Mouse (Mus musculus) heart, embryonic 14.5 days (tissue): ENCODE measurements around the gene Uba52. TPM values are rescaled to one million over a fixed set of nuclear protein-coding genes. Genes with fewer than 3 reads are reported as not detected.

Experiments
- ATAC-seq: fragments of 200-750 bp; cut with Nextera tagmentation; 2 replicates; pipeline ENCODE4 v1.8.0; 2017; ENCODE audit warnings: low read depth, moderate TSS enrichment; ENCODE audit not compliant: insufficient number of reproducible peaks, insufficient read depth, low FRiP score
- H3K27ac ChIP-seq, 2 experiments: fragments of 200-500 bp in 1 of 2; fragments of 300-500 bp in 1 of 2; sonication (generic) in 1 of 2; replicated peaks in 1 of 2; 2 replicates each; pipeline ENCODE4 v1.5.1; 2012 to 2014; ENCODE audit warnings: low read depth in 2 of 2, low read length in 2 of 2, control low read depth in 1 of 2, mild to moderate bottlenecking in 1 of 2, mixed read lengths in 1 of 2; ENCODE audit not compliant: control insufficient read depth in 1 of 2, insufficient read depth in 1 of 2
- H3K27me3 ChIP-seq: fragments of 300-500 bp; sonication (generic); 2 replicates; pipeline ENCODE4 v1.6.1; 2014; ENCODE audit warnings: mild to moderate bottlenecking, low read length, control low read depth; ENCODE audit not compliant: control insufficient read depth, insufficient read depth
- H3K36me3 ChIP-seq: fragments of 300-500 bp; sonication (generic); 2 replicates; pipeline ENCODE4 v1.6.1; 2014; ENCODE audit warnings: mild to moderate bottlenecking, control low read depth, low read length, mixed read lengths; ENCODE audit not compliant: control insufficient read depth, insufficient read depth
- H3K4me1 ChIP-seq, 2 experiments: fragments of 200-500 bp in 1 of 2; fragments of 300-500 bp in 1 of 2; sonication (generic) in 1 of 2; 2 replicates each; pipeline ENCODE4 v1.6.1; 2012 to 2014; ENCODE audit warnings: low read length in 2 of 2, control low read depth in 1 of 2, mixed read lengths in 1 of 2; ENCODE audit not compliant: control insufficient read depth in 2 of 2, insufficient read depth in 2 of 2
- H3K4me2 ChIP-seq: fragments of 300-500 bp; sonication (generic); 2 replicates; pipeline ENCODE4 v1.6.1; 2014; ENCODE audit warnings: mild to moderate bottlenecking, low read length
- H3K4me3 ChIP-seq, 2 experiments: fragments of 200-500 bp in 1 of 2; fragments of 300-500 bp in 1 of 2; sonication (generic) in 1 of 2; 2 replicates each; pipeline ENCODE4 v1.5.1; 2012 to 2014; ENCODE audit warnings: low read length in 2 of 2, mild to moderate bottlenecking in 2 of 2, control low read depth in 1 of 2, low read depth in 1 of 2, moderate library complexity in 1 of 2; ENCODE audit not compliant: control insufficient read depth in 1 of 2, insufficient read depth in 1 of 2
- H3K9ac ChIP-seq: fragments of 300-500 bp; sonication (generic); 2 replicates; pipeline ENCODE4 v1.6.1; 2014; ENCODE audit warnings: mild to moderate bottlenecking, low read length
- H3K9me3 ChIP-seq: fragments of 300-500 bp; sonication (generic); 2 replicates; pipeline ENCODE4 v1.6.1; 2016; ENCODE audit warnings: low read length, control low read depth; ENCODE audit not compliant: control insufficient read depth
- WGBS: fragments of 180-500 bp; shearing (Covaris S2); extraction: QIAGEN DNeasy Blood & Tissue Kit; methylation state at CpG from one replicate; pipeline ENCODE4 v1.1.7; 2014; 5-methylcytosine and 5-hydroxymethylcytosine counted together
- polyA plus RNA-seq: library from polyadenylated mRNA; unstranded; fragments of >200 nt; fragmentation: Nextera tagmentation; extraction: Ambion mirVana; gene quantifications from 2 replicates; pipeline ENCODE4 v1.2.1, GENCODE M21; 2014

Uba52 gene
- polyA plus RNA-seq, 1 experiment from 2014 or later = 1,040 TPM

DNA sequence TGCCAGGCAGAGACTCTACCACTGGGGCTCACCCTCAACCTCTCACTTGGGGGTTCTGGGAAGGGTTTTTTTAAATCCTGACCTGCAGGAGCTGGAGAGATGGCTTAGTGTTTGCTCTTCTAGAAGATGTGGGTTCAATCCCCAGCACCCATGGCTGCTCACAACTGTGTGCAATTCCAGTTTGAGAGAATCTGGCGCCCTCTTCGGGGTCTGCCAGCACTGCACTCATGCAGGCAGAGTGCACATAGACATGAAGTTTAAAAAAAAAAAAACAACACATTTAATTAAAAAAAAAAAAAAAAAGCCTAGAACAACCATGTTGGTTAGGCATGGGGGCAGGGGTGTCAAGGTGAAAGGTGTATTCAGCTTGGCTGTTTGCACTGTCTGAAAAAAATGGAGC lies 19.7 kb upstream of the Uba52 start:
- H3K27ac ChIP-seq = no peak overlapping the region
- no peak overlapping the region for H3K4me3 ChIP-seq
- ATAC-seq = no peak
- peaks cover 56% of the 10 kb centered on the region for H3K36me3 ChIP-seq
- H3K9ac ChIP-seq = no peak overlapping the region
- H3K4me2 ChIP-seq = no peak overlapping the region
- no peaks in the 10 kb centered on the region for H3K9me3 ChIP-seq
- no peaks in the 10 kb centered on the region for H3K27me3 ChIP-seq
- H3K4me1 ChIP-seq = peaks cover 2 to 23% of the 10 kb centered on the region in 2 experiments; a peak in 3 of 4 replicates
- WGBS = 87% methylated on average over 2 of the region's 2 CpGs

GRCm38 (mm10) chr8:70529741-70530161 lies 19.1 kb upstream of the Uba52 start:
- no peak overlapping the region for H3K9ac ChIP-seq
- H3K36me3 ChIP-seq = peaks cover 51% of the 10 kb centered on the region
- no peak overlapping the region for H3K27ac ChIP-seq
- H3K4me1 ChIP-seq = peaks cover 2 to 18% of the 10 kb centered on the region in 2 experiments; a peak in 3 of 4 replicates
- ATAC-seq = no peak
- no peak overlapping the region for H3K4me3 ChIP-seq
- H3K27me3 ChIP-seq = no peaks in the 10 kb centered on the region
- no peaks in the 10 kb centered on the region for H3K9me3 ChIP-seq
- no peak overlapping the region for H3K4me2 ChIP-seq
- 87% methylated on average over 3 of the region's 3 CpGs for WGBS

DNA sequence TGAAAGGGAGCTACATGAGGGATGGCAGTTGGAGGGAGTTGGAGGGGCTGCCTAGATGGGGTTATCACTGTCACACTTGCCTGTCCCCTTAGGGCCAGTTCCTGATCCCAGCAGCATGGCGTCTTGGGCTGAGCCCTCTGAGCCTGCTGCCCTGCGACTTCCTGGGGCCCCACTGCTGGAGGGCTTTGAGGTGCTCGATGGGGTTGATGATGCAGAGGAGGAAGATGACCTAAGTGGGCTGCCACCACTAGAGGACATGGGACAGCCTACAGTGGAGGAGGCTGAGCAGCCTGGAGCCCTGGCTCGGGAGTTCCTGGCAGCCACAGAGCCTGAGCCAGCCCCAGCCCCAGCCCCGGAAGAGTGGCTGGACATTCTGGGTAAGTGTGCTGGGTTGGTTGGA lies 18.7 kb upstream of the Uba52 start:
- WGBS = 64% methylated on average over 5 of the region's 5 CpGs
- Histone ChIP-seq H3K27me3 (no peaks in the 10 kb centered on the region), H3K9me3 (no peaks in the 10 kb centered on the region), H3K36me3 (peaks cover 46% of the 10 kb centered on the region), H3K4me2 (no peak overlapping the region), H3K9ac (peak overlapping the region; percentile 30; the same call in 1 of the 2 replicates), H3K27ac (no peak overlapping the region), H3K4me3 (no peak overlapping the region), H3K4me1 (peaks cover 2 to 18% of the 10 kb centered on the region in 2 experiments; a peak in 3 of 4 replicates)
- ATAC-seq = no peak

DNA sequence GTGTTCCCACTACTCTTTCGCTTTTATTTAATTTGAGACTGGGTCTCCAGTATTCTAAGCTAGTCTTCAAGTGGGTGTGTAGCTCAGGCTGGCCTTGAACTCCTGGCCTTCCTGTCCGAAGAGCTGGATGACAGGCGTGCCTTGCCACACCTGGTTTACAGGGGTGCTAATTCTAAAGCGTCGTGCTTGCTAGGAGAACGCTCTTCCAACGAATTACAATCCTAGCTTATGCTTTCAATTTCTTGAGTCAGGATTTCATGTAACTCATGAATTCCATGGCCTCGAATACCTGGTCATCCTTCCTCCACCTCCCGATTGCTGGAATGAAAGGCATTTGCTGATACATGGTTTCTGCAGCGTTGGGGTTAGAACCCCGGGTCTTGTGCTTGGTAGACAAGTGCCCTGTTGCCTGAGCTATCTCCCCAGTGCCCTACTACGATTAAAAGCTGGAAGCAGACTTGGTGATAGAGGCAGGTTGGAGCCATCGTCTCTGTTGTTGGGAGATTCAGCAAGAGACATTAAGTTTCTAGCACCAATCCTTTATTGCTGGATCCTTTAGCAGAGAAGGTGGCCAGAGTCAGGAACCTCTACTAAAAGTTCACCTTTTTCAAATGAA lies 17.7 kb upstream of the Uba52 start:
- peak overlapping the region; percentile 18 to 90 for H3K27ac ChIP-seq
- H3K27me3 ChIP-seq = no peaks in the 10 kb centered on the region
- no peaks in the 10 kb centered on the region for H3K9me3 ChIP-seq
- 18% methylated on average over 13 of the region's 13 CpGs for WGBS
- peak overlapping the region; percentile 88 for H3K4me2 ChIP-seq
- H3K4me3 ChIP-seq = peak overlapping the region; percentile 70 to 92
- no peak for ATAC-seq
- peaks cover 4 to 21% of the 10 kb centered on the region in 2 experiments; a peak in 3 of 4 replicates for H3K4me1 ChIP-seq
- H3K36me3 ChIP-seq = peaks cover 36% of the 10 kb centered on the region
- H3K9ac ChIP-seq = peak overlapping the region; percentile 96

GRCm38 (mm10) chr8:70527512-70528181 lies 17.0 kb upstream of the Uba52 start, which contains the start of the genes Fkbp8 and Kxd1:
Gene Fkbp8, plus strand, starts transcription at chr8:70527724.
Gene Kxd1, minus strand, starts transcription at chr8:70527956.
- Histone ChIP-seq H3K4me3 (peak within 1 kb of the TSS; percentile 70 to 92), H3K27ac (peak within 1 kb of the TSS; percentile 18 to 90), H3K9me3 (no peaks in the 10 kb centered on the region), H3K4me2 (peak within 1 kb of the TSS; percentile 88), H3K9ac (peak within 1 kb of the TSS; percentile 96), H3K27me3 (no peaks in the 10 kb centered on the region), H3K4me1 (peaks cover 4 to 21% of the 10 kb centered on the region in 2 experiments; a peak in 3 of 4 replicates), H3K36me3 (peaks cover 32% of the 10 kb centered on the region)
- ATAC-seq = peak; percentile 88
- WGBS = under 1% methylated on average over 61 of the region's 61 CpGs

- 2% methylated on average over 8 of the region's 8 CpGs for WGBS
- Histone ChIP-seq H3K4me3 (peak overlapping the region; percentile 70 to 92), H3K36me3 (peaks cover 26% of the 10 kb centered on the region), H3K4me1 (peaks cover 4 to 21% of the 10 kb centered on the region in 2 experiments), H3K27me3 (no peaks in the 10 kb centered on the region), H3K27ac (peak overlapping the region in 1 of 2 experiments; percentile 90; a peak in 1 of 4 replicates), H3K9ac (peak overlapping the region; percentile 96), H3K4me2 (peak overlapping the region; percentile 83), H3K9me3 (no peaks in the 10 kb centered on the region)
- ATAC-seq = no peak
Measured at GRCm38 (mm10) chr8:70527111-70527511, 16.5 kb upstream of the Uba52 start.

GRCm38 (mm10) chr8:70522592-70523403 lies 12.2 kb upstream of the Uba52 start:
- H3K4me1 ChIP-seq = peaks cover 2 to 8% of the 10 kb centered on the region in 2 experiments; a peak in 3 of 4 replicates

More at GRCm38 (mm10) chr8:70522592-70523403, 12.2 kb upstream of the Uba52 start:
- Histone ChIP-seq H3K4me3 (peak overlapping the region; percentile 86), H3K36me3 (peaks cover 24% of the 10 kb centered on the region), H3K27ac (peak overlapping the region; percentile 86 to 87), H3K9me3 (no peaks in the 10 kb centered on the region), H3K9ac (peak overlapping the region; percentile 90), H3K4me2 (peak overlapping the region; percentile 72), H3K27me3 (no peaks in the 10 kb centered on the region)
- under 1% methylated on average over 49 of the region's 51 CpGs for WGBS
- ATAC-seq = peak; percentile 78
